27 mouse cellular contexts compared by ENCODE assay signal in genomic region chr8:125367374-125367773, GRCm38 (mm10).
A peak's percentile ranks its signal among the peaks of the same experiment; 100 is the strongest.
DNase-seq lines count a peak whose midpoint lies in the region; ATAC-seq lines count a peak whose summit lies in the region.
"Had no signal": no experiment of that assay in that cellular context is flagged by ENCODE, and none has a peak within 500 bp of the region (broad histone marks: within the 10 kb centered on the region; RNA-seq: fewer than 3 reads in every experiment).

No protein-coding gene starts in this region.

- H3K27ac ChIP-seq in forebrain, embryonic 11.5 days (ENCODE audit: low read depth, low read length): no peak overlapping the region
- no peak overlapping the region for H3K27ac ChIP-seq in forebrain, embryonic 15.5 days (replicated peaks)
- H3K27ac ChIP-seq in heart, embryonic 11.5 days (ENCODE audit: low read depth, low read length): peak overlapping the region; percentile 86
- peak overlapping the region; percentile 35; the same call in 1 of the 2 replicates for H3K27ac ChIP-seq in hindbrain, embryonic 10.5 days
- H3K27ac ChIP-seq in hindbrain, embryonic 13.5 days: no peak overlapping the region
- peak overlapping the region; percentile 97 for H3K27ac ChIP-seq in heart, embryonic 16.5 days (ENCODE audit: low read length)
- H3K27ac ChIP-seq: hindbrain, embryonic 14.5 days; intestine, embryonic 15.5 days; limb, embryonic 15.5 days; liver, embryonic 13.5 days; midbrain, embryonic 13.5 days had no signal

- H3K27me3 ChIP-seq in forebrain, embryonic 11.5 days (ENCODE audit: control insufficient read depth, insufficient read depth, low read length): no peaks in the 10 kb centered on the region
- H3K27me3 ChIP-seq in forebrain, embryonic 15.5 days: no peaks in the 10 kb centered on the region
- H3K27me3 ChIP-seq in heart, embryonic 11.5 days (ENCODE audit: control insufficient read depth, insufficient read depth, low read length): no peaks in the 10 kb centered on the region
- H3K27me3 ChIP-seq in hindbrain, embryonic 10.5 days (ENCODE audit: insufficient read depth, poor library complexity, severe bottlenecking): peaks cover 4% of the 10 kb centered on the region; the same call in 1 of the 2 replicates
- H3K27me3 ChIP-seq in hindbrain, embryonic 13.5 days: peaks cover 17% of the 10 kb centered on the region; the same call in 1 of the 2 replicates
- H3K27me3 ChIP-seq in heart, embryonic 16.5 days (ENCODE audit: control insufficient read depth, insufficient read depth, low read length): no peaks in the 10 kb centered on the region
- H3K27me3 ChIP-seq: intestine, embryonic 15.5 days; liver, embryonic 13.5 days had no signal

- H3K36me3 ChIP-seq in forebrain, embryonic 11.5 days (ENCODE audit: control insufficient read depth, insufficient read depth, low read length): no peaks in the 10 kb centered on the region
- no peaks in the 10 kb centered on the region for H3K36me3 ChIP-seq in forebrain, embryonic 15.5 days
- no peaks in the 10 kb centered on the region for H3K36me3 ChIP-seq in heart, embryonic 11.5 days (ENCODE audit: control insufficient read depth, insufficient read depth, low read length)
- no peaks in the 10 kb centered on the region for H3K36me3 ChIP-seq in hindbrain, embryonic 10.5 days
- H3K36me3 ChIP-seq in hindbrain, embryonic 13.5 days: no peaks in the 10 kb centered on the region
- no peaks in the 10 kb centered on the region for H3K36me3 ChIP-seq in heart, embryonic 16.5 days (ENCODE audit: control insufficient read depth, insufficient read depth)
- H3K36me3 ChIP-seq: G1E; intestine, embryonic 15.5 days; limb, embryonic 10.5 days; limb, embryonic 15.5 days; liver, embryonic 13.5 days; midbrain, embryonic 13.5 days had no signal

- peak; percentile 43 for DNase-seq in forebrain, embryonic 11.5 days (ENCODE audit: low spot score)
- no peak for DNase-seq in heart, postnatal 14 days
- DNase-seq in hindbrain, embryonic 10.5 days (ENCODE audit: low spot score): no peak
- DNase-seq: adrenal gland, adult 8-10 months; cerebellum, adult 2 months; cerebellum, postnatal 14 days; kidney, adult 8-10 months; kidney, postnatal 10 days; layer of hippocampus, postnatal 36 days; liver, embryonic 13.5 days; lung, adult 18-20 months; lung, postnatal 4 days; thymus, postnatal 4 days had no signal

- intact Hi-C loops in heart, postnatal 14 days (cut with DNase I): no loop called here

- no peak overlapping the region for H3K9ac ChIP-seq in forebrain, embryonic 11.5 days (ENCODE audit: low read length)
- no peak overlapping the region for H3K9ac ChIP-seq in forebrain, embryonic 15.5 days (replicated peaks)
- H3K9ac ChIP-seq in heart, embryonic 11.5 days (ENCODE audit: low read depth, low read length): 0 out of 2 replicates have a peak overlapping the region, but pooled peaks have one; percentile 3
- no peak overlapping the region for H3K9ac ChIP-seq in hindbrain, embryonic 13.5 days
- H3K9ac ChIP-seq in heart, embryonic 16.5 days (ENCODE audit: low read length): peak overlapping the region; percentile 35
- H3K9ac ChIP-seq: hindbrain, embryonic 14.5 days; intestine, embryonic 15.5 days; limb, embryonic 15.5 days; liver, embryonic 13.5 days; midbrain, embryonic 13.5 days had no signal

- no peak for ATAC-seq in forebrain, embryonic 11.5 days (replicated peaks; ENCODE audit: low FRiP score)
- no peak for ATAC-seq in forebrain, embryonic 15.5 days (replicated peaks)
- ATAC-seq in heart, embryonic 11.5 days (replicated peaks; ENCODE audit: insufficient number of reproducible peaks, low FRiP score, low TSS enrichment): no peak
- no peak for ATAC-seq in hindbrain, embryonic 13.5 days (ENCODE audit: low FRiP score)
- no peak for ATAC-seq in heart, embryonic 16.5 days (replicated peaks; ENCODE audit: extremely low read depth, insufficient read depth, low FRiP score)
- ATAC-seq: forebrain, embryonic 14.5 days; intestine, embryonic 15.5 days; lung, postnatal 0 days; midbrain, embryonic 13.5 days had no signal

- H3K4me1 ChIP-seq in forebrain, embryonic 11.5 days (replicated peaks; ENCODE audit: control insufficient read depth, insufficient read depth, low read length): no peaks in the 10 kb centered on the region; the same call in 1 of the 2 replicates
- peaks cover 6% of the 10 kb centered on the region; the same call in 1 of the 2 replicates for H3K4me1 ChIP-seq in forebrain, embryonic 15.5 days
- H3K4me1 ChIP-seq in heart, embryonic 11.5 days (ENCODE audit: control insufficient read depth, insufficient read depth, low read length): peaks cover 24% of the 10 kb centered on the region
- H3K4me1 ChIP-seq in hindbrain, embryonic 10.5 days (replicated peaks): peaks cover 23% of the 10 kb centered on the region
- H3K4me1 ChIP-seq in hindbrain, embryonic 13.5 days (replicated peaks): peaks cover 18% of the 10 kb centered on the region
- peaks cover 35% of the 10 kb centered on the region for H3K4me1 ChIP-seq in heart, embryonic 16.5 days (ENCODE audit: control insufficient read depth, insufficient read depth, low read length)
- H3K4me1 ChIP-seq: liver, embryonic 13.5 days; megakaryocyte, embryonic 14.5 days had no signal

- no peak overlapping the region for H3K4me2 ChIP-seq in forebrain, embryonic 11.5 days (ENCODE audit: low read depth, low read length, severe bottlenecking)
- H3K4me2 ChIP-seq in forebrain, embryonic 15.5 days (replicated peaks): no peak overlapping the region
- no peak overlapping the region for H3K4me2 ChIP-seq in heart, embryonic 11.5 days
- no peak overlapping the region for H3K4me2 ChIP-seq in hindbrain, embryonic 13.5 days
- no peak overlapping the region for H3K4me2 ChIP-seq in heart, embryonic 16.5 days (ENCODE audit: low read depth, low read length)
- H3K4me2 ChIP-seq: hindbrain, embryonic 14.5 days; intestine, embryonic 15.5 days; limb, embryonic 15.5 days; liver, embryonic 13.5 days; midbrain, embryonic 13.5 days had no signal

- WGBS in forebrain, embryonic 11.5 days: 74% methylated on average over 4 of the region's 4 CpGs
- WGBS in forebrain, embryonic 15.5 days: 80% methylated on average over 4 of the region's 4 CpGs
- WGBS in heart, embryonic 11.5 days (ENCODE audit: insufficient replicate concordance): 68% methylated on average over 4 of the region's 4 CpGs
- WGBS in hindbrain, embryonic 10.5 days: 73% methylated on average over 4 of the region's 4 CpGs
- WGBS in hindbrain, embryonic 13.5 days: 78% methylated on average over 4 of the region's 4 CpGs
- 60% methylated on average over 4 of the region's 4 CpGs for WGBS in heart, embryonic 16.5 days

- no peak overlapping the region for H3K4me3 ChIP-seq in forebrain, embryonic 11.5 days (ENCODE audit: low read depth, low read length)
- H3K4me3 ChIP-seq in forebrain, embryonic 15.5 days: no peak overlapping the region
- no peak overlapping the region for H3K4me3 ChIP-seq in heart, embryonic 11.5 days (ENCODE audit: low read depth, low read length)
- H3K4me3 ChIP-seq in hindbrain, embryonic 10.5 days: no peak overlapping the region
- no peak overlapping the region for H3K4me3 ChIP-seq in hindbrain, embryonic 13.5 days
- H3K4me3 ChIP-seq in heart, embryonic 16.5 days (ENCODE audit: low read length): no peak overlapping the region
- H3K4me3 ChIP-seq: erythroblast, embryonic 14.5 days; intestine, embryonic 15.5 days; limb, embryonic 10.5 days; limb, embryonic 15.5 days; liver, embryonic 13.5 days; megakaryocyte, embryonic 14.5 days; midbrain, embryonic 13.5 days had no signal

- H3K9me3 ChIP-seq in forebrain, embryonic 11.5 days (ENCODE audit: control insufficient read depth, low read length): no peaks in the 10 kb centered on the region
- H3K9me3 ChIP-seq in forebrain, embryonic 15.5 days: no peaks in the 10 kb centered on the region
- no peaks in the 10 kb centered on the region for H3K9me3 ChIP-seq in heart, embryonic 11.5 days (replicated peaks; ENCODE audit: control insufficient read depth, low read length)
- H3K9me3 ChIP-seq in hindbrain, embryonic 10.5 days: no peaks in the 10 kb centered on the region
- no peaks in the 10 kb centered on the region for H3K9me3 ChIP-seq in hindbrain, embryonic 13.5 days
- H3K9me3 ChIP-seq in heart, embryonic 16.5 days (replicated peaks; ENCODE audit: control insufficient read depth, low read length): no peaks in the 10 kb centered on the region
- H3K9me3 ChIP-seq: intestine, embryonic 15.5 days; limb, embryonic 10.5 days; limb, embryonic 15.5 days; liver, embryonic 13.5 days; midbrain, embryonic 13.5 days had no signal

Comparison
In these comparisons a context has a peak if more than half of its experiments do, and no peak if none do; other contexts are left out.
1. H3K27ac ChIP-seq: peak in heart, embryonic 11.5 days (single experiment), hindbrain, embryonic 10.5 days (single experiment) and heart, embryonic 16.5 days (single experiment); none in forebrain, embryonic 11.5 days (single experiment), forebrain, embryonic 15.5 days (single experiment) and hindbrain, embryonic 13.5 days (single experiment).
2. H3K9ac ChIP-seq: peak in heart, embryonic 11.5 days (single experiment) and heart, embryonic 16.5 days (single experiment); none in forebrain, embryonic 11.5 days (single experiment), forebrain, embryonic 15.5 days (single experiment) and hindbrain, embryonic 13.5 days (single experiment).